Mouse (Mus musculus) lung, embryonic 15.5 days (tissue): ENCODE data around the gene Ercc6. TPM values are rescaled to one million over a fixed set of nuclear protein-coding genes. Genes with fewer than 3 reads are reported as not detected.

ENCODE experiments used
- ATAC-seq: fragments of 200-750 bp; cut with Nextera tagmentation; 2 replicates; pipeline ENCODE4 v1.8.0; 2017; ENCODE audit warnings: moderate number of reproducible peaks, borderline replicate concordance; ENCODE audit not compliant: low FRiP score, low TSS enrichment; ENCODE audit errors: extremely low read depth
- H3K27ac ChIP-seq: fragments of 300-500 bp; sonication (generic); 2 replicates; pipeline ENCODE4 v1.5.1; 2015; ENCODE audit warnings: moderate library complexity, mild to moderate bottlenecking, inconsistent platforms
- H3K27me3 ChIP-seq: fragments of 300-500 bp; sonication (generic); 2 replicates; pipeline ENCODE4 v1.6.1; 2015; ENCODE audit warnings: inconsistent platforms
- H3K36me3 ChIP-seq: fragments of 300-500 bp; sonication (generic); 2 replicates; pipeline ENCODE4 v1.6.1; 2015; ENCODE audit warnings: inconsistent platforms
- H3K4me1 ChIP-seq: fragments of 300-500 bp; sonication (generic); 2 replicates; pipeline ENCODE4 v1.6.1; 2015; ENCODE audit warnings: inconsistent platforms
- H3K4me2 ChIP-seq: fragments of 300-500 bp; sonication (generic); 2 replicates; pipeline ENCODE4 v1.6.1; 2015; ENCODE audit warnings: inconsistent platforms, mild to moderate bottlenecking, moderate library complexity
- H3K4me3 ChIP-seq: fragments of 300-500 bp; sonication (generic); 2 replicates; pipeline ENCODE4 v1.5.1; 2015; ENCODE audit warnings: mild to moderate bottlenecking, inconsistent platforms
- H3K9ac ChIP-seq: fragments of 300-500 bp; sonication (generic); 2 replicates; pipeline ENCODE4 v1.6.1; 2015; ENCODE audit warnings: inconsistent platforms
- H3K9me3 ChIP-seq: fragments of 300-500 bp; sonication (generic); 2 replicates; pipeline ENCODE4 v1.6.1; 2016; ENCODE audit warnings: inconsistent platforms
- WGBS: fragments of 180-500 bp; shearing (Covaris S2); methylation state at CpG from one replicate; pipeline ENCODE4 v1.1.7; 2015; 5-methylcytosine and 5-hydroxymethylcytosine counted together
- polyA plus RNA-seq: library from polyadenylated mRNA; unstranded; fragments of >200 nt; fragmentation: Nextera tagmentation; extraction: Ambion mirVana; gene quantifications from 2 replicates; pipeline ENCODE4 v1.2.1, GENCODE M21; 2015

Gene Ercc6
- polyA plus RNA-seq, 1 experiment from 2014 or later = 21.0 TPM

DNA sequence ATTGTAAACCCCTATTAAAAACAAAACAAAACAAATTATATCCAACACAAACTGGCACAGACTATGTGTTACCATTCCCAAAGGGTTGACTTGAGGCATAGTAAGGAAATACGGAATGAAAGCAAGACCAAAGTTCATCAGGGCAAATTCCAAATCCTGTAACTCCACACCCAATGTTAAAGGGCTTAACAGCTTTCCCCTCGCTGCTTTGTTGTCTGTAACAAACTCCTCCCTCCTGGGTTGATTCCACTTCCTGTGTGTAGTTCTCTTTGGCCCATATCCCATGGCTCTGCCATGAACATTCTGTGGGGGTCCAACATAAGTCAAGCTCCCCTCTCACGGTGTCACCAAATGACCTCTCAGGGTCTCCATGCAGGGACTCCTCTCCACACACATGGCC, 77.1 kb downstream of the Ercc6 start:
- H3K9me3 ChIP-seq = no peaks in the 10 kb centered on the region
- no peaks in the 10 kb centered on the region for H3K4me1 ChIP-seq
- no peaks in the 10 kb centered on the region for H3K36me3 ChIP-seq
- H3K9ac ChIP-seq = no peak overlapping the region
- 62% methylated on average over 3 of the region's 3 CpGs for WGBS
- H3K4me2 ChIP-seq = no peak overlapping the region
- no peak for ATAC-seq
- H3K27me3 ChIP-seq = peaks cover 15% of the 10 kb centered on the region
- no peak overlapping the region for H3K27ac ChIP-seq
- H3K4me3 ChIP-seq = no peak overlapping the region

DNA sequence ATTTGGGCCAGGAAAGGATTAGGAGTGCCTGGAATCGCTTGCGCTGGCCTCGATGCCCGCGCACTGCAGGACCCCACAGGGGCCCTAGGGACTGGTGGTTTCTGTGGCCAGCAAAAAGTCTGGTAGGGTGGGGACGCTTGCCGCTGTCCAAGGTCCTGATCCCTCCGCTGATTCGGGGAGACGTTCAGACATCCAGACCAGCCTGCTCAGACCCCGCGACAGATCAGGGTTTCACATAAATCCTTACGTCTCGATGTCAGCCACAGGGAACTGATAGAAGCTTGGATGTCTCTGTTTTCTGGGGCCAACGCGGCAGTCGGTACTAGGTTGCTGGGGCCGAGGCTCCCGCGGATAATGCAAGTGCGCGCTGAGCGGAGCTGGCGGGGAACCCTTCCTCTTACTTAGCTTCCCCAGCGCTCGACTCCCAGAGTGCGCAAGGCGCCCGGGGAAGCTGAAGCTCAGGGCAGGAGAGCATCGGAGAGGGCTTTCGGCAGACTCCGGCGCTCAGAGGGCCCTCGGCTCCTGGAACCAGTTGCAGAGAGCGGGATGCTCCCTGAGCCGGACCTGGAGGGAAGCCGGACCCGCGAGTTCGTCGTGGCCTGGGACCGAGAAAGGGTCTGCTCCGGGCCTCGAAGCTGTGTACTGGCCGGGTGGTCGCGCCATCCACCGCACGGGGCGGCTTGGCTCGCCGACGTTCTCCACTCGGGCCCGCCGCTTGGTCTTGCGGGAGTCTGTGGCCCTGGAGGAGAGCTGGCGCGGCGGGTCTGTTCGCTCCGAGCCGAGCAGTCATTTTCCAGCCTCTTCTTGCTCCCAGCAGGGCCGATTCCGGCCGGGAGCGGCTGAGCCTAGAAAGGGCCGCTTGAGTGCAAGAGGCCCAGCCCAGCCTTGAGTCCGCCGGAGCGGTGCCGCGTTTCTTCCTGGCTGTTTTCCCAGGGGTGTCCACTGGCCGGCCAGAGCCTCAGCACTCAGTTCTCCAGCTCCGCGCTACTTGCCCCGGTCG, 84.2 kb downstream of the Ercc6 start:
- peak; percentile 59; the same call in 1 of the 2 replicates for ATAC-seq
- peak overlapping the region; percentile 45 for H3K4me2 ChIP-seq
- H3K9ac ChIP-seq = no peak overlapping the region
- H3K4me1 ChIP-seq = peaks cover 6% of the 10 kb centered on the region; the same call in 1 of the 2 replicates
- H3K4me3 ChIP-seq = peak overlapping the region; percentile 9; the same call in 1 of the 2 replicates
- no peak overlapping the region for H3K27ac ChIP-seq
- H3K27me3 ChIP-seq = peaks cover 82% of the 10 kb centered on the region
- 1% methylated on average over 78 of the region's 78 CpGs for WGBS
- no peaks in the 10 kb centered on the region for H3K36me3 ChIP-seq
- no peaks in the 10 kb centered on the region for H3K9me3 ChIP-seq

DNA sequence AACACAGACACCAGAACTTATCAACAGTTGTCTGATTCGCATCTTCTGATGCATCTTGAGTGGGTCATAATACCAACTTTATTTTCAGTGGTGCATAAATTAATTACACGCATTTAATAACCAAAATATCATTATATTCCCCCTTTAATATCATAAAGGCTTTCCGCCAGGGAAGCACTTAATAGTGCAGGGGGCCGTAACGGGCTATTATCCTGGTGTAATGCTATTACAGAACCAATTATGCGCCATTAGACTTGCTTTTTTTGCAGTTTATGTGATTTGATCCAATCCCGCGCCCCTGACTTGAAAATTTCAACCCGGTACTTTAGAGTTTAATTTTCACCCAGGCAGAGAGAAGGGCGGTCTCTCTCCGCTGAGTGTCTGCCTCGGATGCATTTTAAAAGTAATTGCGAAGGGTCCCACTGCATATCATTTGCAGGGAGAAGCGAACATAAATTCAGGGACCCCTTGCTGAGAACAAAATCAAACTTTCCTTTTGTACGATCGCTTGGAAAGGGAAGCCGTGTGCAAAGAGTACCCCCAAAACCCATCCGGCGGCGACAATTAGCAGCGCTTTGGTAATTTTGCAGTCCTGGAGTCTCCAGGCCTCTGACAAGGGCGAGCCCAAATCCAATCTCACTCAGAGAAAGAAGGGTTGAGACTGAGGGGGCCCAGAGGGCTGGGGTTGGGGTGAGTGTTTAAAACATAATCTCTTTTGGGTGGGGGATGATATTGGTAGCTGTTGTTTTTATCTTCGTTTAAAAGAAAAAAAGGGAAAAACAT, 85.3 kb downstream of the Ercc6 start:
- Histone ChIP-seq H3K4me2 (no peak overlapping the region), H3K27me3 (peaks cover 90% of the 10 kb centered on the region), H3K36me3 (no peaks in the 10 kb centered on the region), H3K4me1 (peaks cover 6% of the 10 kb centered on the region; the same call in 1 of the 2 replicates), H3K9me3 (no peaks in the 10 kb centered on the region), H3K4me3 (no peak overlapping the region), H3K9ac (no peak overlapping the region), H3K27ac (no peak overlapping the region)
- 9% methylated on average over 23 of the region's 23 CpGs for WGBS
- ATAC-seq = no peak

DNA sequence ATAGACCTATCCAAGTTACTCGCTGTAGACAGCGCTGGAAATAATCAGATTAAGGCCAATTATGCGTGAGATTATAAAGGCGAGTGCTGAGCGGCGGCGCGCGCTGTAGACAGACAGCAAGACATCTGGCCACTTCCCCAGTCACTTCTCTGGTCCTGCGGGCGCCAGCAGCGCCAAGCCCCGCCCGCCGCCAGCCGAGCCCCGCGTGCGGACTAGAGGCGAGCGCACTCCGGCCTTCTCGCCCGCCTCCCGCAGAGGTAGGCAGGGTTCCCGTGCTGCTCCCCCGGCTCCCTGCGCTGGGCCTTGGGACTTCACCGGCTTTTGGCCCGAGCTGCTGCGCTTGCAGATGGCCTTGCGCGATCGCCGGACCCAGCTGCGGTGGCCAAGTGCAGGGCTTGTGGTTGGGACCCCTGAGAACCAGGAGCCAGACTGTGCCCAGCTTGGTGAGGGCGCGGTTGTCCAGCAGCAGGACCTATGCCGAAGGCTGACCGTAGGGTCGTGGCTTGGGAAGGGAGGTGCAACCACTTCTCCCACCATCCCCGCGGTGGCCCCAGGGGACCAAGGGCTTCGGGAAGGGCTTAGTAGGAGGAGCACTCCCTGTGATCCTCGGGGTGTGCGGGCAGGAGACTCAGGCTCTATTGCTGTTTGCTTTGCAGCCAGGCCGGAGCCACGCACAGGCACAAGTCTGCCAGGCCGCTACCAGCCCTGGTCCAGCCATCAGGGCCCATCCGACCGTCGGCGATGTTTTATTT, 86.1 kb downstream of the Ercc6 start, which contains the start of gene Prrxl1:
Gene Prrxl1, plus strand, starts transcription at position 118 of the 752 bp plus-strand sequence.
- Histone ChIP-seq H3K27ac (no peak within 1 kb of the TSS), H3K4me3 (0 out of 2 replicates have a peak within 1 kb of the TSS, but pooled peaks have one; percentile 10), H3K9ac (no peak within 1 kb of the TSS), H3K4me1 (peaks cover 6% of the 10 kb centered on the region; the same call in 1 of the 2 replicates), H3K9me3 (no peaks in the 10 kb centered on the region), H3K27me3 (peaks cover 87% of the 10 kb centered on the region), H3K36me3 (no peaks in the 10 kb centered on the region), H3K4me2 (peak within 1 kb of the TSS; percentile 38)
- WGBS = 2% methylated on average over 53 of the region's 53 CpGs
- no peak for ATAC-seq

DNA sequence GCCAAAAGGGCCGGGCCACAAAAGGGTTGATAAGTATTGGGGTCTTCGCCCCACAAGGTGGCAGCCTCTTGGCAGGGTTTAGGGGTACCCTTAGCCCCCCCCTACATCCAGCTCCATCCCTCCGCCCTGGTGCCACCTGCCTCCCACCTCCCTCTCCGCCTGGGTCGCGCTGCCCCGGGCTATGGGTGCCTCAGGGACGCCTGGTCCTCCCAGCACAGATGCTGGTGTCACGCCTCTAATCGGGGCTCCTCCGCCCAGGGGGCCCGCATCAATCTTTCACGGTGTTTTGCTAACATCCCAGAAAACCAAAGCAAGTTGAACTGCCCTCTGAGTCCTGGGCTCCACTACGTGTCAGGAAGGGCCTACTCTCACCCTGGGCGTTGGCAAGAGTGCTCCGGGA, 86.8 kb downstream of the Ercc6 start:
- 3% methylated on average over 16 of the region's 16 CpGs for WGBS
- H3K27ac ChIP-seq = no peak overlapping the region
- no peak overlapping the region for H3K4me3 ChIP-seq
- peaks cover 81% of the 10 kb centered on the region for H3K27me3 ChIP-seq
- no peak overlapping the region for H3K9ac ChIP-seq
- ATAC-seq = no peak
- H3K4me2 ChIP-seq = no peak overlapping the region
- peaks cover 6% of the 10 kb centered on the region; the same call in 1 of the 2 replicates for H3K4me1 ChIP-seq
- no peaks in the 10 kb centered on the region for H3K36me3 ChIP-seq
- H3K9me3 ChIP-seq = no peaks in the 10 kb centered on the region

DNA sequence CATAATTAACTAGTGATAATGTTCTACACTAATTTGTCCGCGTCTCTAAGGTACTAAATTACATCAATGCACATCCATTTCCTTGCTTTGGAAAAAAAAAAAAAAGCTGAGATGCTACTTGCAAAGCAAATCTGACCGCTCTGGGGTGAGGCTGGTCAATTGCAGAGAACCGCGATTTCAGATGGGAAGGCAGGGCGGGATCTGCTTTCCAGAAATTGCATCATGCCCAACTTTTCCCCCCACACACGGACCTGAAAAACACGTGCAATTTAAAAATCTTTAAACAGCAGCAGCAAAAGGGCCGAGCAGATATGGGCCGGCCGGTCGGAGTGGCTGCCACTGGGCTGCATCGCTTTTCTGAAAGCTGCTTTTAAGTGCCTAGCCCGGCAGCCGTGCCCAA, 92.2 kb downstream of the Ercc6 start:
- Histone ChIP-seq H3K4me3 (no peak overlapping the region), H3K27me3 (peaks cover 40% of the 10 kb centered on the region), H3K36me3 (no peaks in the 10 kb centered on the region), H3K9me3 (no peaks in the 10 kb centered on the region), H3K4me2 (no peak overlapping the region), H3K9ac (no peak overlapping the region), H3K4me1 (no peaks in the 10 kb centered on the region), H3K27ac (no peak overlapping the region)
- ATAC-seq = no peak
- WGBS = 54% methylated on average over 15 of the region's 15 CpGs

DNA sequence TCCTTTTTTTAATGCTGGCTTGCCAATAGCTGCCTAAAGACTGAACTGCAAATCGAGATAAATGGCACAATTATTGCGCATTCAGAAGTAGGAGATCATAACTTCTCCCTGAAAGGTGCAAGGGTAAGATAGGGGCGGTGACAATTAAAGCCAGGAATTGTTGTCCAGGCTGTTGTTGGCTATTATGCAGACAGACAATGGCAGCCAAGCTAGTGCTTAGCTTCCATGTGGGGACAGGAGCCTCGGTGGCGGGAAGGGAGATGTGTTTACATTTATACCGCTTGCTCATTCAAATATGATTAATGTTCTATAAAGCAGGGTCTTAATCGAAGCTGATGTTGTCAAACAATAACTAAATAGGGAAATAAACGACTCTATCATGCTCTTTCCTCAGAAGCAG, 93.0 kb downstream of the Ercc6 start:
- no peak for ATAC-seq
- no peak overlapping the region for H3K27ac ChIP-seq
- H3K4me1 ChIP-seq = no peaks in the 10 kb centered on the region
- H3K27me3 ChIP-seq = peaks cover 32% of the 10 kb centered on the region
- no peaks in the 10 kb centered on the region for H3K36me3 ChIP-seq
- no peak overlapping the region for H3K4me3 ChIP-seq
- no peak overlapping the region for H3K9ac ChIP-seq
- 49% methylated on average over 8 of the region's 8 CpGs for WGBS
- H3K4me2 ChIP-seq = no peak overlapping the region
- no peaks in the 10 kb centered on the region for H3K9me3 ChIP-seq

DNA sequence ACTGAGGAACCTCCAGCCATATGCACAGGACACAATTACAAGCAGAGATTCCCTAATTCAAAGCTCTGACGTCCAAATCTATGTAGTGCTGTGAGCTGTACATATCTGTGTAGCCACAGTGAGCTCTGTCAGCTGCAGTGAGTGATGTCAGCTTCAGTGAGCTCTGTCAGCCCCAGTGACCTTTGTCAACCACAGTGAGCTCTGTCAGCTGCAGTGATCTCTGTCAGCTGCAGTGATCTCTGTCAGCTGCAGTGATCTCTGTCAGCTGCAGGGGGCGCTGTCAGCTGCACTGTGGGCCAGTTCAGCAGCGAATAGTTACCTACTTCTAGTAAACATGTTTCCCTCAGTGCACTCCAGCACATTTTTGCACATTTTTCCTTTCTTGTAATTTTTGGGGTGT, 96.1 kb downstream of the Ercc6 start:
- Histone ChIP-seq H3K36me3 (no peaks in the 10 kb centered on the region), H3K27me3 (peaks cover 13% of the 10 kb centered on the region), H3K9ac (no peak overlapping the region), H3K9me3 (no peaks in the 10 kb centered on the region), H3K4me3 (no peak overlapping the region), H3K4me1 (no peaks in the 10 kb centered on the region), H3K27ac (no peak overlapping the region), H3K4me2 (no peak overlapping the region)
- 11% methylated on average over 3 of the region's 3 CpGs for WGBS
- ATAC-seq = no peak

DNA sequence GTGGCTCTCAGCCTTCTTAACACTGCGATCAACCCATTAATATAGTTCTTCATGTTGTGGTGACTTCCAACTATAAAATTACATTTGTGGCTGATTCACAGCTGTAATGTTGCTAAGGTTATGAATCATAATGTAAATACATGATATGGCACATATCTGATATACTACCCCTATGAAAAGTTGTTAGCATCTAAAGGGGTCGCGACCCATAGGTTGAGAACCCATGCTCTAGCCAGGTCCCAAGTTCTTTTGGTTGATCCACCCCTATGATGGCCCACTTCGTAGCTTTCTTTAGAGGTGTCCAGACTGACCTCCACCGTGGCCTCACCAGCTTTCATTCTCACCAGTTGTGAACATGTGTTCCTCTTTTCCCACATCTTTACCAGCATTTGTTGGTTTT, 103.9 kb downstream of the Ercc6 start:
- H3K4me3 ChIP-seq = no peak overlapping the region
- no peaks in the 10 kb centered on the region for H3K9me3 ChIP-seq
- H3K4me1 ChIP-seq = no peaks in the 10 kb centered on the region
- H3K4me2 ChIP-seq = no peak overlapping the region
- no peaks in the 10 kb centered on the region for H3K36me3 ChIP-seq
- H3K27ac ChIP-seq = no peak overlapping the region
- whole genome bisulfite sequencing = 83% methylated on average over 5 of the region's 5 CpGs
- H3K9ac ChIP-seq = no peak overlapping the region
- ATAC-seq = no peak
- no peaks in the 10 kb centered on the region for H3K27me3 ChIP-seq

DNA sequence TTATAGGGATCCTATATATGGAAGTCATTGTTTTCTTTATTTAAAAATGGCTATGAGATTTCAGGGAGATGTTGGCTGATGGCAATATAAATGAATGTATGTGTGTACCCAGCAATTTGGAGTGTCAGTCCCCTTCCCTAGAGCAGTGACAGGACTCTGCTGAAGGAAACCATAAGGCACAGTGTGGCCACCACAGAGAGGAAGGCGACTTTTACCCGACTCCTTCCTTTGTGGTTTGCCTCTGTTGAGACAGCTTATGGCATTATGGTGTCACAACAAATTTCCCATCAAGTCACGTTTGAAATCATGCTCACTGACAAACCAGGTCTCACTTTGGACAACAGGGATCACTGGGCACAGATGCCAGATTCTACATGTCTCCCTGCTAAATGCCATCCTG, 110.9 kb downstream of the Ercc6 start:
- Histone ChIP-seq H3K36me3 (no peaks in the 10 kb centered on the region), H3K9ac (no peak overlapping the region), H3K4me1 (no peaks in the 10 kb centered on the region), H3K4me3 (no peak overlapping the region), H3K27me3 (no peaks in the 10 kb centered on the region; the same call in 1 of the 2 replicates), H3K9me3 (no peaks in the 10 kb centered on the region), H3K27ac (no peak overlapping the region), H3K4me2 (no peak overlapping the region)
- no peak for ATAC-seq
- 70% methylated on average over 3 of the region's 3 CpGs for WGBS

DNA sequence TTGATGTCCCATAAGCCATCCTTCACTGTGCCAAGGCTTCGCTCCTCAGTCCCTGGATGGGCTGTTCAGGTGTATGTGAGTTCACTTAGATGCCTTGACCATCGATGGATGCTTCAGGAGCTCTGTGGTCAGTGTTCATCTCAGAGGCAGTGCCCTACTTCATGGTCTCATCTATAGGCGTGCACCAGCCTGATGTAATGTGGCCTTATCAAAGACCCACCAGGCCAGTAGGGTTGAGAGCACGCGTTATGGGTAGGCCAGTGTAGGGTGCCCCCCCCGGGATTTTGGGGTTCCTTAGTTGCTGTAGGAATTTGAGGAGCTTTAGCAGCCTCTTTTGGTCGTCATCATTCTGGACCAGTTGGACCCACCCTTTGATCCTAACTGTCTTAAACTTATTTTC, 111.5 kb downstream of the Ercc6 start:
- H3K4me3 ChIP-seq = no peak overlapping the region
- H3K27me3 ChIP-seq = no peaks in the 10 kb centered on the region; the same call in 1 of the 2 replicates
- H3K9ac ChIP-seq = no peak overlapping the region
- no peaks in the 10 kb centered on the region for H3K36me3 ChIP-seq
- ATAC-seq = no peak
- no peaks in the 10 kb centered on the region for H3K9me3 ChIP-seq
- WGBS = 78% methylated on average over 7 of the region's 7 CpGs
- H3K27ac ChIP-seq = no peak overlapping the region
- H3K4me1 ChIP-seq = no peaks in the 10 kb centered on the region
- H3K4me2 ChIP-seq = no peak overlapping the region
